Mouse (Mus musculus) heart, embryonic 15.5 days (tissue): ENCODE results near the gene Havcr2. TPM values are rescaled to one million over a fixed set of nuclear protein-coding genes. Genes with fewer than 3 reads are reported as not detected.
A peak's percentile ranks its signal among the peaks of the same experiment; 100 is the strongest.

ENCODE experiments used
- ATAC-seq: fragments of 200-750 bp; cut with Nextera tagmentation; replicated peaks from 2 replicates; pipeline ENCODE4 v1.8.0; 2017; ENCODE audit warnings: low read depth, moderate TSS enrichment; ENCODE audit not compliant: insufficient number of reproducible peaks, insufficient read depth, low FRiP score
- H3K27ac ChIP-seq: fragments of 300-500 bp; sonication (generic); 2 replicates; pipeline ENCODE4 v1.5.1; 2015; ENCODE audit warnings: mild to moderate bottlenecking, inconsistent platforms
- H3K27me3 ChIP-seq: fragments of 300-500 bp; sonication (generic); 2 replicates; pipeline ENCODE4 v1.6.1; 2015; ENCODE audit warnings: inconsistent platforms
- H3K36me3 ChIP-seq: fragments of 300-500 bp; sonication (generic); 2 replicates; pipeline ENCODE4 v1.6.1; 2015; ENCODE audit warnings: mild to moderate bottlenecking, inconsistent platforms
- H3K4me1 ChIP-seq: fragments of 300-500 bp; sonication (generic); replicated peaks from 2 replicates; pipeline ENCODE4 v1.6.1; 2015; ENCODE audit warnings: inconsistent platforms
- H3K4me2 ChIP-seq: fragments of 300-500 bp; sonication (generic); 2 replicates; pipeline ENCODE4 v1.6.1; 2015; ENCODE audit warnings: inconsistent platforms, mild to moderate bottlenecking, moderate library complexity
- H3K4me3 ChIP-seq: fragments of 300-500 bp; sonication (generic); 2 replicates; pipeline ENCODE4 v1.5.1; 2015; ENCODE audit warnings: mild to moderate bottlenecking, inconsistent platforms
- H3K9ac ChIP-seq: fragments of 300-500 bp; sonication (generic); 2 replicates; pipeline ENCODE4 v1.6.1; 2015; ENCODE audit warnings: mild to moderate bottlenecking, inconsistent platforms
- H3K9me3 ChIP-seq: fragments of 300-500 bp; sonication (generic); replicated peaks from 2 replicates; pipeline ENCODE4 v1.6.1; 2016; ENCODE audit warnings: inconsistent platforms
- WGBS: fragments of 180-500 bp; shearing (Covaris S2); methylation state at CpG from one replicate; pipeline ENCODE4 v1.1.7; 2015; ENCODE audit warnings: mixed read lengths; 5-methylcytosine and 5-hydroxymethylcytosine counted together
- polyA plus RNA-seq: library from polyadenylated mRNA; unstranded; fragments of >200 nt; fragmentation: Nextera tagmentation; extraction: Ambion mirVana; gene quantifications from 2 replicates; pipeline ENCODE4 v1.2.1, GENCODE M21; 2015

Havcr2 gene
- polyA plus RNA-seq, 1 experiment from 2014 or later = 0.06 TPM

- H3K27me3 ChIP-seq = no peaks in the 10 kb centered on the region
- H3K36me3 ChIP-seq = peaks cover 8% of the 10 kb centered on the region
- H3K27ac ChIP-seq = peak within 1 kb of the TSS; percentile 95
- no peaks in the 10 kb centered on the region for H3K9me3 ChIP-seq
- peak within 1 kb of the TSS; percentile 75 for H3K4me2 ChIP-seq
- peaks cover 6% of the 10 kb centered on the region for H3K4me1 ChIP-seq
- ATAC-seq = peak; percentile 100
- H3K9ac ChIP-seq = peak within 1 kb of the TSS; percentile 96
- H3K4me3 ChIP-seq = peak within 1 kb of the TSS; percentile 100
- under 1% methylated on average over 59 of the region's 59 CpGs for WGBS
Measured at GRCm38 (mm10) chr11:46436760-46437458, 17.8 kb upstream of the Havcr2 start, which contains the start of gene Med7. Gene Med7 (plus strand): TSS chr11:46436925.

- peak overlapping the region; percentile 100 for H3K4me3 ChIP-seq
Measured at GRCm38 (mm10) chr11:46437459-46438000, 17.2 kb upstream of the Havcr2 start.

GRCm38 (mm10) chr11:46439005-46439543, 15.7 kb upstream of the Havcr2 start:
- H3K27me3 ChIP-seq = no peaks in the 10 kb centered on the region
- H3K4me2 ChIP-seq = no peak overlapping the region
- H3K9me3 ChIP-seq = no peaks in the 10 kb centered on the region
- 83% methylated on average over 5 of the region's 5 CpGs for WGBS
- H3K9ac ChIP-seq = no peak overlapping the region
- ATAC-seq = no peak
- no peak overlapping the region for H3K27ac ChIP-seq
- H3K36me3 ChIP-seq = peaks cover 12% of the 10 kb centered on the region
- no peak overlapping the region for H3K4me3 ChIP-seq
- peaks cover 6% of the 10 kb centered on the region for H3K4me1 ChIP-seq

More at GRCm38 (mm10) chr11:46437459-46438000, 17.2 kb upstream of the Havcr2 start:
- Histone ChIP-seq H3K27ac (peak overlapping the region; percentile 95), H3K4me1 (peaks cover 6% of the 10 kb centered on the region), H3K36me3 (peaks cover 12% of the 10 kb centered on the region), H3K4me2 (peak overlapping the region; percentile 75), H3K9me3 (no peaks in the 10 kb centered on the region), H3K9ac (peak overlapping the region; percentile 96), H3K27me3 (no peaks in the 10 kb centered on the region)
- no peak for ATAC-seq
- WGBS = 1% methylated on average over 23 of the region's 23 CpGs

GRCm38 (mm10) chr11:46441774-46442173, 13.0 kb upstream of the Havcr2 start:
- Histone ChIP-seq H3K27me3 (no peaks in the 10 kb centered on the region), H3K4me3 (no peak overlapping the region), H3K4me2 (no peak overlapping the region), H3K9me3 (no peaks in the 10 kb centered on the region), H3K27ac (no peak overlapping the region), H3K9ac (no peak overlapping the region), H3K36me3 (peaks cover 12% of the 10 kb centered on the region), H3K4me1 (peaks cover 4% of the 10 kb centered on the region)
- WGBS = 82% methylated on average over 1 of the region's 1 CpGs
- ATAC-seq = no peak

- Histone ChIP-seq H3K4me3 (no peak overlapping the region), H3K9ac (no peak overlapping the region), H3K27me3 (no peaks in the 10 kb centered on the region), H3K36me3 (peaks cover 12% of the 10 kb centered on the region), H3K4me1 (no peaks in the 10 kb centered on the region), H3K27ac (no peak overlapping the region), H3K9me3 (no peaks in the 10 kb centered on the region), H3K4me2 (no peak overlapping the region)
- ATAC-seq = no peak
- WGBS = 93% methylated on average over 1 of the region's 1 CpGs
Measured at GRCm38 (mm10) chr11:46443152-46443551, 11.6 kb upstream of the Havcr2 start.

- ATAC-seq = no peak
Measured at GRCm38 (mm10) chr11:46443979-46444378, 10.8 kb upstream of the Havcr2 start.

GRCm38 (mm10) chr11:46446150-46446549, 8.6 kb upstream of the Havcr2 start:
- no peak overlapping the region for H3K4me2 ChIP-seq
- no peaks in the 10 kb centered on the region for H3K9me3 ChIP-seq
- H3K36me3 ChIP-seq = peaks cover 8% of the 10 kb centered on the region; the same call in 1 of the 2 replicates
- H3K27ac ChIP-seq = no peak overlapping the region
- 0 out of 2 replicates have a peak, but pooled peaks cover 3% of the 10 kb centered on the region for H3K4me1 ChIP-seq
- WGBS = 86% methylated on average over 6 of the region's 6 CpGs
- no peak overlapping the region for H3K4me3 ChIP-seq
- H3K9ac ChIP-seq = no peak overlapping the region
- H3K27me3 ChIP-seq = no peaks in the 10 kb centered on the region
- no peak for ATAC-seq

More at GRCm38 (mm10) chr11:46443979-46444378, 10.8 kb upstream of the Havcr2 start:
- Histone ChIP-seq H3K4me1 (no peaks in the 10 kb centered on the region), H3K27ac (no peak overlapping the region), H3K36me3 (peaks cover 12% of the 10 kb centered on the region), H3K4me3 (no peak overlapping the region), H3K9ac (no peak overlapping the region), H3K4me2 (no peak overlapping the region), H3K27me3 (no peaks in the 10 kb centered on the region), H3K9me3 (no peaks in the 10 kb centered on the region)
- WGBS = 81% methylated on average over 5 of the region's 5 CpGs

GRCm38 (mm10) chr11:46447644-46448484, 6.9 kb upstream of the Havcr2 start:
- Histone ChIP-seq H3K4me3 (no peak overlapping the region), H3K27me3 (no peaks in the 10 kb centered on the region), H3K36me3 (no peaks in the 10 kb centered on the region)

GRCm38 (mm10) chr11:46449461-46450080, 5.2 kb upstream of the Havcr2 start:
- Histone ChIP-seq H3K9ac (no peak overlapping the region), H3K27ac (no peak overlapping the region), H3K4me2 (no peak overlapping the region), H3K27me3 (no peaks in the 10 kb centered on the region), H3K4me3 (no peak overlapping the region), H3K4me1 (0 out of 2 replicates have a peak, but pooled peaks cover 3% of the 10 kb centered on the region), H3K9me3 (no peaks in the 10 kb centered on the region), H3K36me3 (no peaks in the 10 kb centered on the region)
- WGBS = 73% methylated on average over 11 of the region's 11 CpGs
- no peak for ATAC-seq

More at GRCm38 (mm10) chr11:46447644-46448484, 6.9 kb upstream of the Havcr2 start:
- H3K9me3 ChIP-seq = no peaks in the 10 kb centered on the region
- 0 out of 2 replicates have a peak, but pooled peaks cover 3% of the 10 kb centered on the region for H3K4me1 ChIP-seq
- no peak for ATAC-seq
- H3K9ac ChIP-seq = no peak overlapping the region
- H3K4me2 ChIP-seq = no peak overlapping the region
- no peak overlapping the region for H3K27ac ChIP-seq
- 70% methylated on average over 13 of the region's 13 CpGs for WGBS

- no peak overlapping the region for H3K9ac ChIP-seq
- H3K4me1 ChIP-seq = no peaks in the 10 kb centered on the region
- no peak overlapping the region for H3K4me3 ChIP-seq
- no peak overlapping the region for H3K4me2 ChIP-seq
- H3K9me3 ChIP-seq = no peaks in the 10 kb centered on the region
- no peaks in the 10 kb centered on the region for H3K27me3 ChIP-seq
- no peak for ATAC-seq
- WGBS = 70% methylated on average over 3 of the region's 3 CpGs
- H3K27ac ChIP-seq = no peak overlapping the region
- no peaks in the 10 kb centered on the region for H3K36me3 ChIP-seq
Measured at GRCm38 (mm10) chr11:46459960-46460359, 5.2 kb downstream of the Havcr2 start.
